Mouse (Mus musculus) bone marrow macrophage, adult 2 months (primary cell): ENCODE data around the gene Speg.

Source experiments
- CTCF ChIP-seq: IDR thresholded peaks from 2 replicates; pipeline ENCODE4 v1.5.1; 2012; ENCODE audit warnings: low read depth, mild to moderate bottlenecking, low read length, moderate library complexity
- POLR2A ChIP-seq: IDR thresholded peaks from 2 replicates; pipeline ENCODE4 v1.6.1; 2012; ENCODE audit warnings: mild to moderate bottlenecking, low read depth, low read length, borderline replicate concordance

DNA sequence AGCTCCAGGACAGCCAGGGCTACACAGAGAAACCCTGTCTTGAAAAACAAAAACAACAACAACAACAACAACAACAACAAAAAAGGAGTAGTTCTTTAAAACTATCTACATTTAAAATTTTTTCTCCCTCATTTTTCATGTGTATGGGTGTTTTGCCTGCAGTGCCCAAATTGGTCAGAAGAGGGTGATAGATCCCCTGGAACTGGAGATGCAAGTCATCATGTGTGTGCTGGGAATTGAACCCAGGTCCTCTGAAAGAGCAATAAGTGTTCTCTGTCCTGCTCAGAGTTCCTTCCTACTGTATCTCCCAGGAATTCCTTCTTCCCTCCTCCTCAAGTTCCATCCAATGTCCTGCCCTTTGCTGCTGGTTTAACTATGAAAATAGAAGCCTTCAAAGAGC is 47.6 kb upstream of the Speg start:
- TF ChIP-seq CTCF = no peak
- no peak for TF ChIP-seq POLR2A
